Mouse (Mus musculus): ENCODE measurements around the gene Pheta2.

The Pheta2 gene

GRCm38 (mm10) chr15:82338593-82339112 lies at the start of gene Pheta2, which contains the start of the genes Naga and Smdt1:
TSS of gene Pheta2 (plus strand) at chr15:82338942.
TSS of gene Naga (minus strand) at chr15:82338925.
TSS of gene Smdt1 (plus strand) at chr15:82338959.
- in situ Hi-C loops (cut with MboI, MseI) = no loop called here

GRCm38 (mm10) chr15:82290252-82290651 lies 48.5 kb upstream of the Pheta2 start:
- in situ Hi-C loops (cut with MboI, MseI) = no loop called here

DNA sequence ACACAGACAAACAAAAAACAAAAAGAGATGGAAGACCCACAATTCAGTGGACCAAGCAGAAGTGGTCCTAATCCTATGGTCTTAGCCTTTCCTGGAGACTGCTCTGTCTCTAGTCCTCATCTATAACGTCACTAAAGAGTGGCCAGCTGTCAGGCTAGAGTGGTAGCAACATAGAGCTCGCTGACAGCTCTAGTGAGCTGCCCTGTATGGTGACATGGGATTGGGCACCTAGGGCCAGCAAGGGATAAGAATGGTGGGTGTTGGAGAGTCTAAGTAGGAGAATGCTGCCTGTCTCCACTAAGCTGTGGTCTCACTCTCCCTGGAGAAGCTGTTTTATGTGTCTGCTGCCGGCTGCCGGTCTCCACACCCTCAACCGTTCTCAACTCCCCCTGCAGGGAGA lies 45.9 kb upstream of the Pheta2 start:
- in situ Hi-C loops (cut with MboI, MseI) = no loop called here

GRCm38 (mm10) chr15:82293271-82293711 lies 45.5 kb upstream of the Pheta2 start:
- in situ Hi-C loops (cut with MboI, MseI) = no loop called here

DNA sequence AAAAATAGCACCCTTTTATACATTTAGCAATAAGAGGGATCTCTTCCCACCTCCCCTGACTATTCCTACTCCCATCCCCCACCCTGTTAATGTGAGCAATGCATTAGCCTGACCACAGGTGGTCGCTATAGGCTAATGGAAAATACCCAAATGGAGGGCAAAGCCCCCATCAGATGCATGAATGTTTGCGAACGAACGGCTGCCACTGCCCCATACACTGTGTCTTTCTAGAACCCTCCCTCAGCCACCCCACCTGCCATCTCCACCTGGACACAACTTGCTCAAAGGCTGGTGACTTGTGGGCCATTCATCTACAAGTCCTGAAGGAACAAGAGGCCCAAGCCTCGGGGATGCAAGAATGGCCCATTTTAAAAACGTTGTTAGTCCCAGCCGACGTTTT lies 44.7 kb upstream of the Pheta2 start:
- in situ Hi-C loops (cut with MboI, MseI) = no loop called here

DNA sequence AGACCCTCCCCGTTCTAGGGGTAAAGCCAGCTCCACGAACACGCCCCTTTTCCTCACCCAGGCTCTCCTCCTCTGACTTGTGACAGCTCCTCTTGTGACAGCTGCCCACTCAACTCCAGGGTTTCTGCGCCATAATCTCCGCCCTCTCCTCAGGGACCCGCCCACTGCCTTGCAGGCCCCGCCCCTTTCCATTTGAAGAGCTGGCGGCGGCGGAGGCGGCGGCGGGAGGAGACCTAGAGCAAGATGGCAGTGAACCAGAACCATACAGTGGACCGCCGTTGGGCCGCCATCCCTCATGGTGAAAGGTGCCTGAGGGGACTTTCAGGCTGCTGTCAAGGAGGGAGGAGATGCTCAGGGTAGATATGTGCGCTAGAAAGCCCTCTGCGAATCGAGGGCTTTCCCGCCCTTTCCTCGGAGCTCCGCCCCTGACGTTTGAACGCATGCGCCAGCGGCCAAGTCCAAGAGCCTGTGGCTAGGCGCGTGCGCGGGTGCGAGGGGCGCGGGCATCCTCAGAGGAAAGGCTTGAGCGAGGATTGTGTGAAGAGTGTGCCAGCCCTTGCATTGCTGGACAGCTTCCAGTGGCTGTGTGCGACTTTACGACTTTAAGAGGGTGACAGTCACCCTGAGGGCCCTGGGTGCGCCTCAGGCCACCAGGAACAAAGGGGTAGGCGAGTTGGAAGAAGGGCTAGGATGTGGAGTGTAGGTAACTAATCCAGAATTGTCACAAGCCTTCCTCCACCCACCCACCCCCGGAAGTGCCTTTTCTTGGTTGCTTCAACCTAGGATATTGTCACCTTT lies 39.8 kb upstream of the Pheta2 start, which contains the start of gene Wbp2nl:
Gene Wbp2nl, plus strand, starts transcription at position 191 of the 798 bp plus-strand sequence.
- in situ Hi-C loops (cut with MboI, MseI) = no loop called here

GRCm38 (mm10) chr15:82307107-82307506 lies 31.6 kb upstream of the Pheta2 start:
- in situ Hi-C loops (cut with MboI, MseI) = no loop called here

DNA sequence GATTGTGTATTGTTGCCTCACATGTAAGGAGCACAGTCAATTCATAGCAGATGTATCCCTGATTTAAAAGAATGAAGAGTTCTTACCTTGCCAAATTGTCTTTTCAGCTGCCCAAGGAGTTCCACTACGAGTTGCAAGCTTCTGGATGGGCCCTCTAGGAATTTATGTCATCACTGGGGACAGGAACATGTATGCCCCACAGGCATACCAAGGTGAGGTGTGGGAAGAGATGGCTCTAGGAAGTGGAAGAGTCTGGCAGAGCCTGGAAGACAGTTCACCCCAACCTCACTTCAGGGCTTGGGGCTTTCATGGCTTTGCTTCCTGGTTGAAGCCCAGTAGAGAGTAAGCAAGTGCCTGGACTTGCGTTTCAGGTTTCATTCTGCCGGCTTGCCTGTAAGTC lies 30.3 kb upstream of the Pheta2 start:
- in situ Hi-C loops (cut with MboI, MseI) = no loop called here

GRCm38 (mm10) chr15:82317839-82318238 lies 20.9 kb upstream of the Pheta2 start:
- in situ Hi-C loops (cut with MboI, MseI) = no loop called here

DNA sequence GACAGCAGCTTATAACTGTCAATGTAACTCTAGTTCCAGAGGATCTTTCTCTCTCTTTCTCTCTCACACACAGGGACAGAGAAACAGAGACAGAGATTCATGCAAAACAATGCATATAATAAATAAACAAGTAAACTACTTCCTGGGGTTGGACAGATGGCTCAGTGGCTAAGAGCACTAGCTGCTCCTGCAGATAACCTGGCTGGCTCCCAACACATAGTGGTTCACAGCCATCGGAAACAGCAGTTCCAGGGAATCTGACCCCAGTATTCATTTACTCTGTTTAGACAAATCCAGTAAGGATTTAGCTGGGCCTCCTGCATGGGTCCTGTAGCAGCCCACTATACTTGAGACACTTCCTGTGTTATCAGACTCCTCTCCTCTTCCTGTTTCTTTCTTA lies 19.1 kb upstream of the Pheta2 start:
- in situ Hi-C loops (cut with MboI, MseI) = loop anchor here (10.0 kb wide), 1 partner anchor 675 kb away; no protein-coding TSS in a partner anchor

- in situ Hi-C loops (cut with MboI, MseI) = loop anchor here (10.0 kb wide), 1 partner anchor 677 kb away; no protein-coding TSS in a partner anchor
Measured at GRCm38 (mm10) chr15:82322195-82322594, 16.5 kb upstream of the Pheta2 start.

DNA sequence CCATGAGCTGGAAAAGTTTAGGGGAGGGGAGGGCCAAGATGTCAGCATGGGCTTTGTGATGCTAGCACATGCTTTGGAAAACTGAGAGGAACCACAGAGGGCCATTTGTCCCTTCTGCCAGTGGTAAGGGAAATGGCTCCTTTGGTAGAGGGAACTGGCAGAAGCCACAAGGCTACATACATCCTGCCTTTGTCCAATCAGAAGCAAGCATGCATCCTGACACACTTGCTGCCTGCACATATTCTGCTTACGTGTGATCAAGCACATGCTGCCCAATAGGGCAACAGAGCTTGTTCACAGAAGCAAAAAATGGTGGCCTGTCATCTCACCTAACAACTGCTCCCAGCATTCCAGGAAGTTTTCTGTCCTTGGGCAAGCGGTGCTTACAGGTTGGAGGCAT lies 13.4 kb upstream of the Pheta2 start:
- in situ Hi-C loops (cut with MboI, MseI) = loop anchor here (10.0 kb wide), 1 partner anchor 681 kb away; no protein-coding TSS in a partner anchor

- in situ Hi-C loops (cut with MboI, MseI) = no loop called here
Measured at GRCm38 (mm10) chr15:82335194-82335593, 3.5 kb upstream of the Pheta2 start.

GRCm38 (mm10) chr15:82336629-82337028 lies 2.1 kb upstream of the Pheta2 start:
- in situ Hi-C loops (cut with MboI, MseI) = no loop called here

DNA sequence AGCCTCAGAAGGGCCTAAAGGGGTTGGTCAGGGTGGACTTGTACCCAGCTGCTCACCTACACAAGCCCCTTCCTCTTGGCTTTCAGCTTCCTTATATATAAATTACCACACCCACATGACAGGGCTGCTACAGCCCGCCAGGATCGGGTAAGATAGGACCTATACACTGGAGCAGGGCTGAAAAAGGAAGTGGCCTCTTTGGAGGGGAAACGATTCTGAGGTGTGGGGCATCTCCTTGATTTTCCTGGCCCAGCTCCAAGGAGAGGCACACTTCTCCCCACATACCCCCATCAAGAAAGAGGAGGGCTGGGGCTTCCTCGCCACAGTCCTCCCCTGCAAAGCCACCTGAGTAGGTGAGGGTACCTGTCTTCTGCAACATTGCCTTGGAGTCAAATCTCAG lies 867 bp upstream of the Pheta2 start:
- in situ Hi-C loops (cut with MboI, MseI) = no loop called here

DNA sequence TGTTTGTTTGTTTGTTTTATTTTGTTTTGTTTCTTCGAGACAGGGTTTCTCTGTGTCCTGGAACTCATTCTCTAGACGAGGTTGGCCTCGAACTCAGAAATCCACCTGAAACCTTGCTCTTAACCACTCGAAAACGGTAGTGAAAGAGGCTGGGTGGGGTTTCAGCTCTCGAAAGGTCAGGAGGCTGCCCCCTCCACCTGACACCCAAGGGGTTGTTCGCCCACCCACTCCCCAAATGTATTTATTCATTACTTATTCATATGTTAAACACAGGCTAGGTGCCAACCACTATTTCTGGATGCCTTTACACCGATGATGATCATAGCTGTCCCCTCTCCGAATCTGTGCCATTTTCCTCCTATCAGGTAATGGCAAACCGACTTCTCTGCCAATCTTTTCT lies 408 bp downstream of the Pheta2 start:
- in situ Hi-C loops (cut with MboI, MseI) = no loop called here

DNA sequence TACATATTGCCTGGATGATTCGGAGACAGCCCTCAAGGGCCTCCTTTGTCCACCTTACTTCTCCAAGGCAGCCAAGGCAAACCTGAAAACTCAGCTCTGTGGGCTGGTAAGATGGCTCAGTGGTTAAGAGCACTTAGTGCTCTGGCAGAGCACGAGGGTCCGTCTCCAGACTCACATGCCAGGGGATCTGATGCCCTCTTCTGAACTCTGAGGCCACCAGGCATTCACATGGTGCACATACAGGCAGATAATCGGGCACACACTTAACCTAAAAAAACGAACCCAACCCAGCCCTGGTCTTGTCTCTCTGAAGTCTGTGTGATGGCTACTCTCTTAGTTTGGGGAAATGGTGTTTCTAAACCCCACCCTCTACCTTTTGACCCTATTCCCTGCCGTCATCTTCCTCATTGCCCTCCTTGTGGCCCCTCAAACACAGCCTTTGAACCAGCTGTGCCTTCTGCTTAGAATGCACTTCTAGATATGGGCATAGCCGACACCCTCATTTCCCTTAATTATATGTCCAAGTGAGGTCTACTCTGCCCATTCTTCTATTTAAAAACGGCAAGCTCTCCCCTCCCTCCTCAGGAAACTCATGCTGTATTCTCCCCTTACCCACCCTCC lies 1.0 kb downstream of the Pheta2 start:
- in situ Hi-C loops (cut with MboI, MseI) = no loop called here

DNA sequence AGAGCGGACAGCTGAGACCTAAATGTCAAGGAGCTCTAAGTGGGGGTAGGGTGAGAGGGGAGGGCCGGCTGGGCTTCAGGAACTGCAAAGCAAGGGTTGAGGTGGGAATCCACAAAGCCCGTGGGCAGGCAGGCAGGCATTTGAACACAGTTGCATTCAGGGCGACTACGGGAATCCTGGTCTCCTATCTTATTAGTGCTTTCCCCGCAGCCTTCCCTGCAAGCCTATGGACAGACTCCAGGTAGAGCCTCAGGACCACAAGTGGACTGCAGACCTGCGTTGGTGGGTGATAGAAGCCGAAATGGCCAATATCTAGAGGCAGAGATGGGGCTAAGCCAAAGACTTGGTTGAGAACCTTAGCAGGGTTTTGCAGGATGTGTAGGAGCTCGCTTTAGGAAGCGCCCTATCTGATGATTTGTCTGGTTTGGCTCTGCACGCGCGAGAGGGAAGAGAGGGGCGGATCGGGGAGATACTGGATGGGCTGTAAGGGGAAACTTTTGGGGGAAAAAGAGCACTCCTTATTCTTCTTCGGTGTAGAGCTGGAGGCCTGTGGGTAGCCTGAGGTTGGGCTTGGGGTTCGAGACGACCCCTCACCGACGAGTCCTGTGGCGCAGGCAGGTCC lies 1.8 kb downstream of the Pheta2 start:
- in situ Hi-C loops (cut with MboI, MseI) = no loop called here

GRCm38 (mm10) chr15:82341036-82341501 lies 2.3 kb downstream of the Pheta2 start:
- in situ Hi-C loops (cut with MboI, MseI) = no loop called here

DNA sequence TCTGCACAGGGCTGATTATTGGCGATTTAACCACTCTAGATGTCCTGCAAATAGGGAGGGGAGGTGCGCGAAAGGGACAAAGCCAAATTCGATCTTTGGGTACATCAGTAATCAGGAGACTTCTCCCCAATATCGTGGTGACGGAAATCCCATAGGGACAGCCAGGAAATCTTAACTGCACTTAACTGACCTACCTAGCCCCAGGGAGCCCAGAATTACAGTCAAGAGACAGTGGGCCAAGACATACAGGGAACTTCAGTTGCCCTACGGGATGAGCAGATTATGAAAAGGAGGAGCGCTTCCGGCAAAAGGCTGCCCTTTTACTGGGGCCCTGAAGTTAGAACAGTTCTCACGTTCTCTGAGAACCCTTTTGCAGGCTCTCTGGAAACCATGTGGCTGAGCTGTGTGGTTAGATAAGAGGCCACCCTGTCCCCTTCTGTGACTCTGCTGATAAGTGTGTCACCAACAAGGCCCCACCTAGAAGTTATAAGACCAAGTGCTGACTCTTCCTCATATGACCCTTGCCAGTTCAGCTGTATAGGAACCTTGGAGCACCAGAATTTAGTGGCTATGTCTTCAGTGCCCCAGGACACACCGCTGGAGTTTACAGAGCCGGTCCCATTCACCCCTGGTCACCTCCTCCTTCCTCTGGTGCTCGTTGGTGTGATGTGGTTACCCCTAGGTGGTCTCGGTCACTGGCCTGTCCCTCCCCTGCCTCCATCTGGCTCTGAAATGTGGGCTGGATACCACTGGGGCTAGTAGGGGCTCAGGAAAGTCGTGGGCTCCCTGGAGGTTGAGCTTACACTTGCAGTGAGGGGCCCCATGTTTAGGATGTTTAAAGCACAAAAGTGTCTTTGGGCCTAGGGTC lies 3.2 kb downstream of the Pheta2 start:
- in situ Hi-C loops (cut with MboI, MseI) = no loop called here

- in situ Hi-C loops (cut with MboI, MseI) = no loop called here
Measured at GRCm38 (mm10) chr15:82342543-82342935, 3.8 kb downstream of the Pheta2 start.
